Mouse (Mus musculus): ENCODE results near the gene Ccdc50. TPM values are rescaled to one million over a fixed set of nuclear protein-coding genes. Genes with fewer than 3 reads are reported as not detected.
A peak's percentile ranks its signal among the peaks of the same experiment; 100 is the strongest.

Gene Ccdc50
- polyA plus RNA-seq, 1 experiment from 2014 or later: 62.2 TPM

DNA sequence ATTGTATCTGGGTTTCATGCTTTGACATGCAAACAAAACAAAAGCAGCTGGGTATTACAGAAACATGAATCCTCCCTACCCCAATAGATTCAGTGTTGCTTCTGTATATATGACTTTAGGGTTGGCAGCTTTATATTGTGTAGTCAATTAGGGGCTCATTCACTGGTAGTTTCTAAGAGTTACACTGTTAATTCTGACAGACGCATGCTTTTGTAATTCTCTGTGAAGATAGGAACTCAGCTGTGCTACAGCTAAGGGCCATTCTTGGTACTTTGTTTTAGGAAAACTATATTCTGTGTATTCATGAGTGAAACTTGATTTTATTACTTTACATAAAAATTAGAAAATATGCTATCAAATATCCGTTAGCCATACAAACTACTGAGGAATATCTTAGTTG is 65.2 kb downstream of the Ccdc50 start:
- 87% methylated on average over 2 of the region's 2 CpGs for WGBS
- ATAC-seq (replicated peaks; ENCODE audit: low FRiP score, low TSS enrichment, low read depth): no peak
- no peaks in the 10 kb centered on the region for H3K27me3 ChIP-seq (replicated peaks; ENCODE audit: control insufficient read depth, insufficient read depth, low read length)

DNA sequence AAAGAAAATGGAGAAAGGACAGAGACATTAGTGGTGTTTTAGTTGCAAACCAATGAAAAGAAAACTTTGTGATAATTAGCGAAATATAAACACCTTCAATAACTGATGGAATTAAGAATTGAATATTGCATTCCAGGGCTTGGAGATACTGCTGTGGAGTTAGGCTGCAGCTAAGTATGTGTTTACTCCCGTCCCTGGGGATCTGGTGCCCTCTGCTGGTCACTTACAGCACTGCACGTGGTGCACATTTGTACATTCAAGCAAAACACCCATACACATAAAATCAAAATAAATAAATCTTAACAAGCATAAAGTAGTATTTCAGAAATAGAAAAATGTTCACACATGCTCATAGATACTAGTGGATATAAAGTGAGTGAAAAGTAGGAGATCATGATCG is 68.6 kb downstream of the Ccdc50 start:
- DNase-seq (ENCODE audit: low spot score) (peak; percentile 93), ATAC-seq (replicated peaks; ENCODE audit: low FRiP score, low TSS enrichment, low read depth) (no peak)
- H3K4me1 ChIP-seq (replicated peaks; ENCODE audit: control insufficient read depth, insufficient read depth, low read length): no peaks in the 10 kb centered on the region
- no peak overlapping the region for H3K4me2 ChIP-seq (ENCODE audit: low read length)
- no peaks in the 10 kb centered on the region for H3K36me3 ChIP-seq (ENCODE audit: control insufficient read depth, insufficient read depth, low read length)
- H3K4me3 ChIP-seq (ENCODE audit: low read depth, low read length): no peak overlapping the region
- no peaks in the 10 kb centered on the region for H3K27me3 ChIP-seq (replicated peaks; ENCODE audit: control insufficient read depth, insufficient read depth, low read length)
- no peak overlapping the region for H3K9ac ChIP-seq (ENCODE audit: low read length)
- H3K27ac ChIP-seq (ENCODE audit: low read depth): no peak overlapping the region
- 18% methylated on average over 4 of the region's 4 CpGs for WGBS
- H3K9me3 ChIP-seq (ENCODE audit: control insufficient read depth, low read length): no peaks in the 10 kb centered on the region

More for the DNA sequence above, 65.2 kb downstream of the Ccdc50 start:
- H3K27ac ChIP-seq (ENCODE audit: low read depth): no peak overlapping the region
- H3K4me2 ChIP-seq (ENCODE audit: low read length): no peak overlapping the region
- H3K9me3 ChIP-seq (ENCODE audit: control insufficient read depth, low read length): no peaks in the 10 kb centered on the region
- H3K36me3 ChIP-seq (ENCODE audit: control insufficient read depth, insufficient read depth, low read length): peaks cover 19% of the 10 kb centered on the region
- no peak overlapping the region for H3K9ac ChIP-seq (ENCODE audit: low read length)
- no peak overlapping the region for H3K4me3 ChIP-seq (ENCODE audit: low read depth, low read length)
- H3K4me1 ChIP-seq (replicated peaks; ENCODE audit: control insufficient read depth, insufficient read depth, low read length): no peaks in the 10 kb centered on the region
- no peak for DNase-seq (ENCODE audit: low spot score)

DNA sequence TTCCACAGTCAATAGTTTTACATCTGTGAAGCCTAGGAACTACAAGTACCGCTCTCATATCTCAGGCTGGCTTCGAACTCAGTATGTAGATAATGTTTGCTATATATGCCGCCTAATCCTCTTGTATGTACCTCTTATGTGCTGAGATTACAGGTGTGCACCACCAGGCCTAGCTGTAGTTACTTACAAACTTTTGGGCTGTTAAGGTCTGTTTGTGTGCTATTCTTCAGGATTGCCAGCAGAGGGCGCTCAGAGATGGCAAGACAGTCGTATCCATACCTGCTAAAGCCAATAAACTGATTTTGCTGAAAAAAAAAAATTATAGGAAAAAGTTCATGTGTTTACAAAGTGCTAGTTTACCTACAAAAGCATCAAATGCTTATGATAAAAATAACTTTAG is 80.1 kb downstream of the Ccdc50 start:
- Histone ChIP-seq H3K4me2 (ENCODE audit: low read length) (no peak overlapping the region), H3K27ac (ENCODE audit: low read depth) (no peak overlapping the region), H3K9me3 (ENCODE audit: control insufficient read depth, low read length) (no peaks in the 10 kb centered on the region), H3K27me3 (replicated peaks; ENCODE audit: control insufficient read depth, insufficient read depth, low read length) (no peaks in the 10 kb centered on the region), H3K4me3 (ENCODE audit: low read depth, low read length) (no peak overlapping the region), H3K4me1 (replicated peaks; ENCODE audit: control insufficient read depth, insufficient read depth, low read length) (no peaks in the 10 kb centered on the region; the same call in 1 of the 2 replicates), H3K9ac (ENCODE audit: low read length) (no peak overlapping the region), H3K36me3 (ENCODE audit: control insufficient read depth, insufficient read depth, low read length) (no peaks in the 10 kb centered on the region)
- ATAC-seq (replicated peaks; ENCODE audit: low FRiP score, low TSS enrichment, low read depth) (no peak), DNase-seq (ENCODE audit: low spot score) (peak; percentile 69)
- 27% methylated on average over 5 of the region's 5 CpGs for WGBS

DNA sequence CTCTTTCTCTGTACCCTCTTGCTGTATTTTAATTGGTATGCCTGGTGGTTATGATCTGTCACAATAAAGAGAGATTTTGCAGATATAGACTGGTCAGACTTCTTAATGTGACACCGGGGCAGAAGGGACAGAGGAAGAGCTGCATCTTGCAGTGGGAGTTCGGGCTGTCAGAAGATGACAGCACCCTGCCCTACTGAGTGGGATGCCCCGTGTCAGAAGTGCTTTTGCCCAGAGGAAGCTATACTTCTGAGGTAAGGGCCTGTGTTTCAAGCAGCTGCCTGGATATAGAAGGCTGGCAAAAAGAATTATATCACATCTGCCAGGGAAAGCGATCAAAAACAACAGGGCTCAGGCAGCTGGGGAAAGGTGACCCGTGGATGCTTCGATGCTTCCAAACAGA is 82.7 kb downstream of the Ccdc50 start:
- no peak for ATAC-seq (replicated peaks; ENCODE audit: low FRiP score, low TSS enrichment, low read depth)
- no peak overlapping the region for H3K9ac ChIP-seq (ENCODE audit: low read length)
- H3K9me3 ChIP-seq (ENCODE audit: control insufficient read depth, low read length): no peaks in the 10 kb centered on the region
- H3K4me2 ChIP-seq (ENCODE audit: low read length): no peak overlapping the region
- H3K4me1 ChIP-seq (replicated peaks; ENCODE audit: control insufficient read depth, insufficient read depth, low read length): no peaks in the 10 kb centered on the region; the same call in 1 of the 2 replicates
- WGBS: 46% methylated on average over 6 of the region's 6 CpGs
- no peaks in the 10 kb centered on the region for H3K27me3 ChIP-seq (replicated peaks; ENCODE audit: control insufficient read depth, insufficient read depth, low read length)
- H3K27ac ChIP-seq (ENCODE audit: low read depth): no peak overlapping the region
- no peak for DNase-seq (ENCODE audit: low spot score)
- no peak overlapping the region for H3K4me3 ChIP-seq (ENCODE audit: low read depth, low read length)
- H3K36me3 ChIP-seq (ENCODE audit: control insufficient read depth, insufficient read depth, low read length): no peaks in the 10 kb centered on the region

DNA sequence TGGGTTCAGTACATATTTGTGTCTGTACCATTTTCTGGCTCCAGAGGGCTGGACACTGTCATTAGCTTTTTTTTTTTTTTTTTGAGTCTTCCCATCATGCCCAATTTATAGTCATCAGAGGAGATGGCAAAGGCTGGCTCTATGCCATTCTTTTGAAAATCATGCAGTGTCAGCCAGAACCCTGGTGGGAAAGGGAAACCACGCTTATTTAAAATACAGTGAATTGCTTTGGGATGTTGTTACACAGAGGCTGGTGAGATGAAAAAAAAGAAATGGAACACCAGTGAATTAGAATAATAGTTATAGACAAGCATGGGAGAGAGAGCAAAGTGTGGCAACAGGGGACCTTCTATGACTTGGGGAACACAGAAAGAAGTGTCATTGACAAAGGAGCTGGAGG is 95.2 kb downstream of the Ccdc50 start:
- Histone ChIP-seq H3K36me3 (ENCODE audit: control insufficient read depth, insufficient read depth, low read length) (no peaks in the 10 kb centered on the region), H3K4me3 (ENCODE audit: low read depth, low read length) (no peak overlapping the region), H3K27me3 (replicated peaks; ENCODE audit: control insufficient read depth, insufficient read depth, low read length) (no peaks in the 10 kb centered on the region), H3K9me3 (ENCODE audit: control insufficient read depth, low read length) (no peaks in the 10 kb centered on the region), H3K4me1 (replicated peaks; ENCODE audit: control insufficient read depth, insufficient read depth, low read length) (no peaks in the 10 kb centered on the region), H3K9ac (ENCODE audit: low read length) (no peak overlapping the region), H3K27ac (ENCODE audit: low read depth) (no peak overlapping the region), H3K4me2 (ENCODE audit: low read length) (no peak overlapping the region)
- DNase-seq (ENCODE audit: low spot score) (no peak), ATAC-seq (replicated peaks; ENCODE audit: low FRiP score, low TSS enrichment, low read depth) (no peak)
- WGBS: 76% methylated on average over 1 of the region's 1 CpGs

Other genes with a start within 250 kb of the Ccdc50 start
- not detected in 2 replicates for gene Ostn, start 81.4 kb upstream of the Ccdc50 start, polyA plus RNA-seq (2014; fragmentation: Nextera tagmentation; extraction: Ambion mirVana)
- not detected in 2 replicates for gene Uts2b, start 18.6 kb upstream of the Ccdc50 start, polyA plus RNA-seq (2014; fragmentation: Nextera tagmentation; extraction: Ambion mirVana)